Mouse (Mus musculus) MEL (cell line): ENCODE measurements around the gene Triobp. TPM values are rescaled to one million over a fixed set of nuclear protein-coding genes. Genes with fewer than 3 reads are reported as not detected.

Experiments used
- DNase-seq: peaks from one replicate; pipeline ENCODE4 v3.0.0; 2011; ENCODE audit warnings: low read depth, low spot score
- H3K27ac ChIP-seq: 2 replicates; pipeline ENCODE4 v1.5.1; 2012; ENCODE audit warnings: low read depth, mild to moderate bottlenecking, control low read depth, low read length, moderate library complexity; ENCODE audit not compliant: control insufficient read depth
- H3K27me3 ChIP-seq, 2 experiments: fragments of 150-350 bp in 1 of 2; sonication (generic) in 1 of 2; 2 replicates each; pipeline ENCODE4 v1.6.1; 2012; ENCODE audit warnings: low read length in 2 of 2, mild to moderate bottlenecking in 2 of 2, improper control_type of control experiment in 1 of 2, moderate library complexity in 1 of 2; ENCODE audit not compliant: insufficient read depth in 2 of 2, control insufficient read depth in 1 of 2
- H3K36me3 ChIP-seq, 2 experiments: 2 replicates each; pipeline ENCODE4 v1.6.1; 2012 to 2014; ENCODE audit warnings: low read length in 2 of 2, improper control_type of control experiment in 1 of 2, inconsistent platforms in 1 of 2, mild to moderate bottlenecking in 1 of 2; ENCODE audit not compliant: insufficient read depth in 2 of 2, control insufficient read depth in 1 of 2
- H3K4me1 ChIP-seq, 2 experiments: fragments of 150-350 bp in 1 of 2; sonication (generic) in 1 of 2; 2 replicates each; pipeline ENCODE4 v1.6.1; 2012; ENCODE audit warnings: low read length in 2 of 2, improper control_type of control experiment in 1 of 2, mild to moderate bottlenecking in 1 of 2; ENCODE audit not compliant: insufficient read depth in 2 of 2, control insufficient read depth in 1 of 2
- H3K4me3 ChIP-seq, 2 experiments: fragments of 150-350 bp in 1 of 2; sonication (generic) in 1 of 2; 2 replicates each; pipeline ENCODE4 v1.5.1; 2012; ENCODE audit warnings: low read depth in 2 of 2, low read length in 2 of 2, mild to moderate bottlenecking in 2 of 2, moderate library complexity in 2 of 2, control low read depth in 1 of 2, improper control_type of control experiment in 1 of 2; ENCODE audit not compliant: control insufficient read depth in 1 of 2, insufficient read depth in 1 of 2
- H3K79me2 ChIP-seq: 2 replicates; pipeline ENCODE4 v1.6.1; 2012; ENCODE audit warnings: mild to moderate bottlenecking, low read length, moderate library complexity; ENCODE audit not compliant: control insufficient read depth, poor library complexity, insufficient read depth
- H3K9ac ChIP-seq: 2 replicates; pipeline ENCODE4 v1.6.1; 2012; ENCODE audit warnings: low read depth, mild to moderate bottlenecking, control low read depth, low read length, moderate library complexity; ENCODE audit not compliant: control insufficient read depth, poor library complexity, severe bottlenecking
- H3K9me3 ChIP-seq: fragments of 150-350 bp; sonication (generic); replicated peaks from 2 replicates; pipeline ENCODE4 v1.6.1; 2012; ENCODE audit warnings: mild to moderate bottlenecking, low read length, improper control_type of control experiment, moderate library complexity; ENCODE audit not compliant: insufficient read depth
- BHLHE40 ChIP-seq: IDR thresholded peaks from 2 replicates; pipeline ENCODE4 v1.6.1; 2012; ENCODE audit warnings: low read depth, mild to moderate bottlenecking, inconsistent platforms, low read length, improper control_type of control experiment, borderline replicate concordance
- CHD1 ChIP-seq: IDR thresholded peaks from 2 replicates; pipeline ENCODE4 v1.6.1; 2012; ENCODE audit warnings: low read depth, mild to moderate bottlenecking, inconsistent platforms, low read length, improper control_type of control experiment
- CHD2 ChIP-seq: IDR thresholded peaks from 2 replicates; pipeline ENCODE4 v1.6.1; 2011; ENCODE audit warnings: low read length, improper control_type of control experiment
- ELF1 ChIP-seq: IDR thresholded peaks from 2 replicates; pipeline ENCODE4 v1.6.1; 2014; ENCODE audit warnings: low read depth, mild to moderate bottlenecking, inconsistent platforms, low read length, improper control_type of control experiment, moderate library complexity
- KAT2A ChIP-seq: conservative IDR thresholded peaks from 2 replicates; pipeline ENCODE4 v1.6.1; 2012; ENCODE audit warnings: low read depth, low read length, improper control_type of control experiment, inconsistent platforms
- MAFK ChIP-seq: IDR thresholded peaks from 2 replicates; pipeline ENCODE4 v1.6.1; 2011; ENCODE audit warnings: low read depth, mild to moderate bottlenecking, low read length, improper control_type of control experiment, borderline replicate concordance
- MEF2A ChIP-seq: IDR thresholded peaks from 2 replicates; pipeline ENCODE4 v1.6.1; 2014; ENCODE audit warnings: low read depth, mild to moderate bottlenecking, inconsistent platforms, low read length, improper control_type of control experiment; ENCODE audit not compliant: poor library complexity, insufficient replicate concordance, severe bottlenecking; ENCODE audit errors: extremely low read depth
- MYB ChIP-seq: IDR thresholded peaks from 2 replicates; pipeline ENCODE4 v1.6.1; 2011; ENCODE audit warnings: mild to moderate bottlenecking, low read depth, low read length, improper control_type of control experiment
- MYC ChIP-seq: IDR thresholded peaks from 2 replicates; pipeline ENCODE4 v1.6.1; 2011; ENCODE audit warnings: low read depth, mild to moderate bottlenecking, low read length, improper control_type of control experiment, moderate library complexity
- POLR2A ChIP-seq, 2 experiments: IDR thresholded peaks; 2 replicates each; pipeline ENCODE4 v1.6.1; 2011 to 2012; ENCODE audit warnings: low read length in 2 of 2, mild to moderate bottlenecking in 2 of 2, control low read depth in 1 of 2, improper control_type of control experiment in 1 of 2, low read depth in 1 of 2, moderate library complexity in 1 of 2; ENCODE audit not compliant: control insufficient read depth in 1 of 2, insufficient read depth in 1 of 2, poor library complexity in 1 of 2
- POLR2AphosphoS2 ChIP-seq: IDR thresholded peaks from 2 replicates; pipeline ENCODE4 v1.6.1; 2011; ENCODE audit warnings: low read length, improper control_type of control experiment
- SIN3A ChIP-seq: IDR thresholded peaks from 2 replicates; pipeline ENCODE4 v1.6.1; 2012; ENCODE audit warnings: low read length, improper control_type of control experiment, inconsistent platforms
- USF1 ChIP-seq: IDR thresholded peaks from 2 replicates; pipeline ENCODE4 v1.6.1; 2014; ENCODE audit warnings: low read depth, mild to moderate bottlenecking, inconsistent platforms, low read length, improper control_type of control experiment, moderate library complexity
- ZNF384 ChIP-seq: IDR thresholded peaks from 2 replicates; pipeline ENCODE4 v1.6.1; 2012; ENCODE audit warnings: low read depth, mild to moderate bottlenecking, inconsistent platforms, low read length, improper control_type of control experiment
- polyA plus RNA-seq, 2 experiments: library from polyadenylated mRNA; stranded (reverse) in 1 of 2; unstranded in 1 of 2; fragments of >175 nt in 1 of 2; fragments of >200 nt in 1 of 2; gene quantifications; 2 replicates each; pipeline versions ENCODE4 v1.2.1 to v1.2.4; 2012; ENCODE audit warnings: low replicate concordance in 2 of 2, low read depth in 1 of 2; ENCODE audit not compliant: insufficient read length in 2 of 2, insufficient read depth in 1 of 2, missing spikeins in 1 of 2
- total RNA-seq: library from RNA; depleted of rRNA; stranded (reverse); fragments of 300-350 nt; gene quantifications from 2 replicates; pipeline ENCODE4 v1.2.3, GENCODE M21; 2012

The Triobp gene
- total and polyA plus RNA-seq, 3 experiments: 18.4 to 31.3 TPM; not detected in 1

DNA sequence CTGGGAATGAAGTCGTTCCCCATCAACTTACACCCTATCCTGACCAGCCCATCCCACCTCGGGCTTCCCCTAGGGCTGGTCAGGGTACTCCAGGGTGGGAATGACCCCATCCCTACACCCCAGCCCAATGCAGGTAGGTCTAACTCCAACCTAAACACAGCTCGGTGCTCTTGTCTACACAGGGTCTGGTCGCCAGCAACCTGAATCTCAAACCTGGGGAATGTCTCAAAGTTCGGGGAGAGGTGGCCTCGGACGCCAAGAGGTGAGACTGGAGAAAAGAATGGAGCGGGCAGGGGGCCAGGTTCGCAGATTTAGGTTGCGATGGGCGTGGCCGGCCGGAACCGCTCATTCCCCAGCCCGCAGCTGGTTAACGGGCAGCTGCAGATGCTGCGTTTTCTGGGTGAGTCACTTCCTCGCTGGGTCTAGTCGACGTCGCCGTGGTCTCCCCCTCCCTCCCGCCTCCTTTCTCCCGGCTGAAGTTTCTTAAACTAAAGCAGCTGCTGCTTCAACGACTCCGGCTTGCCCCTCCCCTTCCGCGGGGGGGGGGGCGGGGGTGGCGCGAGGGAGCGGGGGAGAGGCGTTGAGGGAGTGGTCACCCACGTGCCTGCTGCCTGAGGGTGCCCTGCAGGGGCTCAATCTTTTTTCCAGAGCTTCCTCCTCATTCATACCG, 19.6 kb upstream of the Triobp start (continued):
- TF ChIP-seq CHD1 (no peak), ELF1 (0 out of 2 replicates have a peak, but pooled peaks have one; percentile 33), USF1 (no peak; the same call in 1 of the 2 replicates), SIN3A (peak; percentile 86)

DNA sequence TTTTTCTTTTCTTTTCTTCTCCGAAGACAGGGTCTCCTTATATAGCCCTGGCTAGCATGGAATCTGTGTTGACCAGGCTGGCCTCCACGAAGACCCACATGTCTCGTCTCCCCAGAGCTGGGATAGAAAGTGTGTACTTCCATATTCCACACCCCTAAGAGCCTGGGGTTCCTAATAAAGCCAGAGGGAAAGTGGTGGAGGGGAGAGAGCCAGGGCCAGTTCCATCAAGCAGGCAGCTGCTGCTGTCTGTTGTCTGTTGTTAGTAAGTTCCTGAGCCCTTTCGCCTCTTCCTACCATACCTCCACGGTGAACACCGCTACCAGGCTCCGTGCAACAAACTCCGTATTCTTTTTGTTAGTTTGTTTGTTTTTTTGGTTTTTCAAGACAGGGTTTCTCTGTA, 19.0 kb upstream of the Triobp start:
- Histone ChIP-seq H3K4me3 (peak overlapping the region; percentile 6 to 32; a peak in 2 of 4 replicates), H3K4me1 (peaks cover 3 to 37% of the 10 kb centered on the region in 2 experiments; a peak in 3 of 4 replicates), H3K9me3 (no peaks in the 10 kb centered on the region), H3K36me3 (peaks cover 0 to 19% of the 10 kb centered on the region in 2 experiments; a peak in 2 of 4 replicates), H3K79me2 (peaks cover 10% of the 10 kb centered on the region), H3K27ac (peak overlapping the region; percentile 94), H3K9ac (peak overlapping the region; percentile 75), H3K27me3 (no peaks in the 10 kb centered on the region)
- TF ChIP-seq ZNF384: peak; percentile 55; the same call in 1 of the 2 replicates
- TF ChIP-seq BHLHE40: no peak
- DNase-seq: no peak

DNA sequence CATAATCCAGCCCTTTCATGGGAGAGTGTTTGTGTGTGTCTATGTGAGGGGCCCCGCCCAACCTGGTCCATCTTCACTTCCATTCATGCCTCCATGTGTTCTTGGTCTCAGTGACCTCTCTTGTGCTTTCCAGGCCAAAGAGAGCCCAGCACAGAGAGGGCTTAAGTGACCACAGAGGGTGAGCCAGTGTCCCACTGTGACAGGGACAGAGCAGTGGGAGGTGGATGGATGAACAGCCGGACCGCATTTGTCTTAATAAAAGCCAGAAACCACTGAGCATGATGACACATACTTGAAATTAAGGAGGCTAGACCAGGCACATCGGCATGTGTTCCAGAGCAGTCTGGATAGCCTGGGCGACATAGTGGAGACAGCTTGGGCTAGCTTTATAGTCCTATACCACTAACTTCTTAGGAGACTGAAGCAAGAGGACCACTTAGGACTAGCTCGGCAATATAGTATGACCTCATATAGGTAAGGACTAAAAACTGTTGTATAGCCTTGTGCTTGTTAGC, 17.3 kb upstream of the Triobp start:
- peaks cover 14% of the 10 kb centered on the region for H3K79me2 ChIP-seq
- no peak overlapping the region for H3K4me3 ChIP-seq
- H3K36me3 ChIP-seq: peaks cover 0 to 13% of the 10 kb centered on the region in 2 experiments; a peak in 2 of 4 replicates
- no peaks in the 10 kb centered on the region for H3K27me3 ChIP-seq
- H3K9me3 ChIP-seq: no peaks in the 10 kb centered on the region
- TF ChIP-seq KAT2A (no peak), POLR2A (IDR thresholded peaks at IDR 0.05; ENCODE audit: control insufficient read depth in 1 of 2, insufficient read depth in 1 of 2, low read depth in 1 of 2, low read length in 2 of 2, poor library complexity in 1 of 2) (0 out of 4 replicates have a peak, but pooled peaks of 1 of the 2 experiments have one; percentile 4), MAFK (no peak)
- H3K4me1 ChIP-seq: peaks cover 3 to 26% of the 10 kb centered on the region in 2 experiments; a peak in 3 of 4 replicates
- no peak overlapping the region for H3K9ac ChIP-seq
- DNase-seq: no peak
- peak overlapping the region; percentile 5; the same call in 1 of the 2 replicates for H3K27ac ChIP-seq

DNA sequence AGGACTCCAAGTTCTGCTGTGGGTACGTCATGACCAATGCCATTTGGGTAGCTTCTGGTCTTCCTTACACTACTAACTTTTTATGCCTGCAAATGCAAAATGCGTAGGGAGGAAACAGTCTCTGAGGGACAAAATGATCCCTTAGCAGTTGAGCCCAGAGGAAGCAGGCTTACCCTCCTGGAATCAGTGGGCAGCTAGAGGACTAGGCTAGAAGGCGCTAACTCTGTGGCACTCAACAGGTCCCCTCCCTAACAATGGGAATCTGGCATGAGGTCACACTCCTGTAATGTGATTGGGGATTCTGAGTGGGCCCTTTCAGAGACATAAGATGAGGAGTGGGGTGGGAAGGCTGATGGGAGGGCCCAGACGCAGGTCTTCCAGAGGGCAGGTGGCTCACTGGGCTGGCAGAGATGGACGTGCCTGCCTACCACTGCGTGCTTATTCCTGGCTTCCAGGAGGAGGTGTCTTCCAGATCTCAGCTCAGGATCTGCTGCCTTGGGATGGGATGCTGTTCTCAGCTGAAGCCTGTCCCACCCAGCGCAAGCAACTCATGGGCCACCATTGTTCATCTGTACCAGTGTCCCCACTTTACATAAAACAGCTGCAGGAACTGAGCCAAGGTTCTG, 16.6 kb upstream of the Triobp start:
- no peak overlapping the region for H3K9ac ChIP-seq

More for the DNA sequence above, 16.6 kb upstream of the Triobp start:
- H3K27ac ChIP-seq: peak overlapping the region; percentile 21
- H3K79me2 ChIP-seq: peaks cover 20% of the 10 kb centered on the region
- H3K9me3 ChIP-seq: no peaks in the 10 kb centered on the region
- H3K4me3 ChIP-seq: no peak overlapping the region
- peak; percentile 37 for DNase-seq
- peaks cover 0 to 12% of the 10 kb centered on the region in 2 experiments; a peak in 2 of 4 replicates for H3K36me3 ChIP-seq
- TF ChIP-seq POLR2A (IDR thresholded peaks at IDR 0.05; ENCODE audit: control insufficient read depth in 1 of 2, insufficient read depth in 1 of 2, low read depth in 1 of 2, low read length in 2 of 2, poor library complexity in 1 of 2): peak; percentile 3 to 59; a peak in 2 of 4 replicates
- TF ChIP-seq MYB: peak; percentile 14; the same call in 1 of the 2 replicates
- no peak for TF ChIP-seq MEF2A
- TF ChIP-seq ELF1: no peak
- TF ChIP-seq ZNF384: no peak
- peak; percentile 37; the same call in 1 of the 2 replicates for TF ChIP-seq CHD2
- no peak for TF ChIP-seq MYC
- TF ChIP-seq POLR2AphosphoS2: peak; percentile 60; the same call in 1 of the 2 replicates
- peaks cover 3 to 26% of the 10 kb centered on the region in 2 experiments; a peak in 3 of 4 replicates for H3K4me1 ChIP-seq
- no peaks in the 10 kb centered on the region for H3K27me3 ChIP-seq
